Mouse (Mus musculus): Measurements from ENCODE around the gene Tinf2.

- TF ChIP-seq CTCF (IDR thresholded peaks at IDR 0.05; ENCODE audit: extremely low read depth, insufficient read depth, low read length): no peak
- no peak for TF ChIP-seq POLR2A (IDR thresholded peaks at IDR 0.05; ENCODE audit: extremely low read depth, insufficient read depth, low read length)
Observed at GRCm38 (mm10) chr14:55689433-55689832, 7.8 kb upstream of the Tinf2 start.
